Comparison of ENCODE assay signal across 9 mouse cellular contexts in the genomic region with DNA sequence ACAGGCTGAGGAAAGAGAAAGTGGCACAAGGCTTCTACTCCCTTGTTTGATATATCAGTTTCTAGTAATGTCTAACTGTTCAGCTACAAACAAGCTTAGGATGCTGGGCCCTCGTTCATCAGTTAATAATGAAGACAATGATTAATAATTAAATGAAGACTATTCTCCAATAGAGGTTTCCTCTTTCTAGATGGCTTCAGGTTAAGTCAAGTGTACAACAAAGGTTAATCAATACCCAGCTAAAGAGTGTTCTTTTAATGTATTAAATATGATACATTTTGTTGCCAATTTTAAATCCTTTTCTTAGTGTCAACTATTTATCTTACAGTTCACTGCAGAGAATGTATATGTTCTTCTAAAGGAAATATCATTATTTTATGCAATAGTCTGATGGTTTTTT. TPM values are rescaled to one million over a fixed set of nuclear protein-coding genes. Genes with fewer than 3 reads are reported as not detected.
"Had no signal": no experiment of that assay in that cellular context is flagged by ENCODE, and none has a peak within 500 bp of the region (broad histone marks: within the 10 kb centered on the region; RNA-seq: fewer than 3 reads in every experiment).

A gene (minus strand): TSS at position 101 of the 400 bp plus-strand sequence.

RNA-seq across cellular contexts. Expression of the gene that starts here (rescaled TPM):
- polyA plus RNA-seq: neural tube, embryonic 13.5 days; neural tube, embryonic 15.5 days; small intestine, adult 2 months; stomach, embryonic 14.5 days; stomach, embryonic 15.5 days; stomach, postnatal 0 days; thymus, adult 2 months; thymus, postnatal 0 days; urinary bladder, adult 2 months had no signal
